Mouse (Mus musculus) bone marrow, adult 2 months (tissue): ENCODE results near the gene Alad. TPM values are rescaled to one million over a fixed set of nuclear protein-coding genes. Genes with fewer than 3 reads are reported as not detected.
A peak's percentile ranks its signal among the peaks of the same experiment; 100 is the strongest.

Source experiments
- H3K27ac ChIP-seq: fragments of 200-500 bp; 2 replicates; pipeline ENCODE4 v1.5.1; 2012; ENCODE audit warnings: low read depth, mild to moderate bottlenecking, control low read depth, inconsistent platforms, low read length; ENCODE audit not compliant: control insufficient read depth, poor library complexity, insufficient read depth
- H3K4me1 ChIP-seq: fragments of 200-500 bp; 2 replicates; pipeline ENCODE4 v1.6.1; 2011; ENCODE audit warnings: low read length; ENCODE audit not compliant: control insufficient read depth, insufficient read depth
- H3K4me3 ChIP-seq: fragments of 200-500 bp; replicated peaks from 2 replicates; pipeline ENCODE3; 2011; ENCODE audit warnings: mild to moderate bottlenecking, low read depth, low read length, control low read depth; ENCODE audit not compliant: control insufficient read depth
- CTCF ChIP-seq: fragments of 200-500 bp; IDR thresholded peaks from 2 replicates; pipeline ENCODE4 v1.5.1; 2011; ENCODE audit warnings: low read length, control low read depth; ENCODE audit not compliant: control insufficient read depth, insufficient read depth
- POLR2A ChIP-seq: fragments of 200-500 bp; IDR thresholded peaks from 2 replicates; pipeline ENCODE4 v1.6.1; 2011; ENCODE audit warnings: low read depth, mild to moderate bottlenecking, control low read depth, low read length, borderline replicate concordance; ENCODE audit not compliant: control insufficient read depth
- WGBS: fragments of 180-500 bp; shearing (Covaris S2); methylation state at CpG from one replicate; pipeline ENCODE4 v1.1.7; 2018; 5-methylcytosine and 5-hydroxymethylcytosine counted together
- polyA plus RNA-seq: library from polyadenylated mRNA; stranded (reverse); fragments of >200 nt; gene quantifications from 2 replicates; pipeline ENCODE4 v1.2.4, GENCODE M21; 2011; ENCODE audit warnings: low replicate concordance; ENCODE audit not compliant: missing spikeins, insufficient read depth, insufficient read length

The Alad gene
- polyA plus RNA-seq, 1 experiment = 321 TPM

- no peaks in the 10 kb centered on the region; the same call in 1 of the 2 replicates for H3K4me1 ChIP-seq
- under 1% methylated on average over 59 of the region's 59 CpGs for WGBS
- peak; percentile 36; the same call in 1 of the 2 replicates for TF ChIP-seq POLR2A
- no peak for TF ChIP-seq CTCF
- H3K27ac ChIP-seq = peak within 1 kb of the TSS; percentile 48
- peak within 1 kb of the TSS; percentile 81 for H3K4me3 ChIP-seq
Observed at GRCm38 (mm10) chr4:62524651-62525488, 5.2 kb upstream of the Alad start, which contains the start of the genes Pole3 and 4933430I17Rik. TSS of gene Pole3 (minus strand) at chr4:62525068. TSS of gene 4933430I17Rik (plus strand) at chr4:62525369.

GRCm38 (mm10) chr4:62520892-62521400, 1.2 kb upstream of the Alad start:
- no peak for TF ChIP-seq CTCF
- no peak for TF ChIP-seq POLR2A
- WGBS = 60% methylated on average over 2 of the region's 2 CpGs
- no peak overlapping the region for H3K4me3 ChIP-seq
- no peak overlapping the region for H3K27ac ChIP-seq
- H3K4me1 ChIP-seq = peaks cover 2% of the 10 kb centered on the region

- no peak for TF ChIP-seq CTCF
- TF ChIP-seq POLR2A = no peak
- WGBS = 2% methylated on average over 26 of the region's 26 CpGs
- H3K4me1 ChIP-seq = peaks cover 2% of the 10 kb centered on the region
- H3K4me3 ChIP-seq = peak overlapping the region; percentile 91
- H3K27ac ChIP-seq = peak overlapping the region; percentile 82
Observed at GRCm38 (mm10) chr4:62519122-62519848, 433 bp downstream of the Alad start.

GRCm38 (mm10) chr4:62518416-62519121, 1.1 kb downstream of the Alad start:
- Histone ChIP-seq H3K4me3 (peak overlapping the region; percentile 91), H3K4me1 (peaks cover 2% of the 10 kb centered on the region), H3K27ac (peak overlapping the region; percentile 82)
- TF ChIP-seq POLR2A (no peak), CTCF (no peak)
- 37% methylated on average over 13 of the region's 13 CpGs for WGBS

- H3K27ac ChIP-seq = peak overlapping the region; percentile 82
- no peak for TF ChIP-seq POLR2A
- no peak for TF ChIP-seq CTCF
- WGBS = 30% methylated on average over 10 of the region's 10 CpGs
- H3K4me3 ChIP-seq = peak overlapping the region; percentile 91
- peaks cover 2% of the 10 kb centered on the region for H3K4me1 ChIP-seq
Observed at GRCm38 (mm10) chr4:62517538-62518415, 1.9 kb downstream of the Alad start.

GRCm38 (mm10) chr4:62517046-62517445, 2.7 kb downstream of the Alad start:
- peak overlapping the region; percentile 18 for H3K4me3 ChIP-seq
- peak overlapping the region; percentile 78 for H3K27ac ChIP-seq
- WGBS = 31% methylated on average over 8 of the region's 8 CpGs
- peaks cover 2% of the 10 kb centered on the region for H3K4me1 ChIP-seq
- no peak for TF ChIP-seq POLR2A
- no peak for TF ChIP-seq CTCF

- H3K27ac ChIP-seq = peak overlapping the region; percentile 40
- peaks cover 2% of the 10 kb centered on the region for H3K4me1 ChIP-seq
- WGBS = 52% methylated on average over 1 of the region's 1 CpGs
- TF ChIP-seq POLR2A (peak; percentile 54; the same call in 1 of the 2 replicates), CTCF (no peak)
- H3K4me3 ChIP-seq = peak overlapping the region; percentile 90
Observed at GRCm38 (mm10) chr4:62516579-62516978, 3.1 kb downstream of the Alad start.
